Mouse (Mus musculus): ENCODE data around the gene Slc38a11. TPM values are rescaled to one million over a fixed set of nuclear protein-coding genes. Genes with fewer than 3 reads are reported as not detected.

The Slc38a11 gene
- polyA plus RNA-seq, 1 experiment from 2014 or later: 1.7 TPM

DNA sequence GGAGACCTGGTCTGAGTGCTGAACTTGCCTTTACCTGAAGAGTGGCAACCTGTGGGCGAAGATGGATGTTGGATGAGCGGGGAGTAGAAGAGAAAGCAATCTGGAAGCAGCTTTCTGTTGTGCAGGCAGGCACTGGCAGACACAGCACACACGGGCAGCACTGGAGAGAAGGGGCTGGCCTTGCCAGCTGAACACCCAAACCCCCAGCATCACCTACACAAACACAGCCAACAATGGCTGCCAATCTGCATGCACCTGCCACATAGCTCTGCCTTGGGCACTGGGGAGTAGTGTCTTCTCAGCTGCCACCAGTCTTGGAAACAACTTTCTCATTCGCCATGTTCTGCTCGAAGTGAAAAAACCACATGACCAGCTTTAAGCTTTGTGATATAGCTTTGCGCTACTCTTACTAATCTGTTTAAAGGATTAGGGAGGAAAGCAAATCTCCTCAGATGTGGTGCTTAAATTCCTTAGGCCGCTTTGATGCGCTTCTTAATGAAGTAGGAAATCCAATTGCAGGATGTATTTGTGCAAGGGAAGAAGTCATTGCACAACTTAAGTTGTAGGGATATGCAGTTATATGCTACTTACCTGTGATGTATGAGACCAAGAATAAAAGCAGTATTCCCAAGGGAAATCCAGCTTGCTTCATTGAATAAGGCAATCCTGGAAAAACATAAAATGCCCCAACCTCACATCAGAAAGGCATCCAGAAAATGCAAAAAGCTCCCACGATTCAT lies 2.9 kb downstream of the Slc38a11 start:
- WGBS: 91% methylated on average over 9 of the region's 9 CpGs

DNA sequence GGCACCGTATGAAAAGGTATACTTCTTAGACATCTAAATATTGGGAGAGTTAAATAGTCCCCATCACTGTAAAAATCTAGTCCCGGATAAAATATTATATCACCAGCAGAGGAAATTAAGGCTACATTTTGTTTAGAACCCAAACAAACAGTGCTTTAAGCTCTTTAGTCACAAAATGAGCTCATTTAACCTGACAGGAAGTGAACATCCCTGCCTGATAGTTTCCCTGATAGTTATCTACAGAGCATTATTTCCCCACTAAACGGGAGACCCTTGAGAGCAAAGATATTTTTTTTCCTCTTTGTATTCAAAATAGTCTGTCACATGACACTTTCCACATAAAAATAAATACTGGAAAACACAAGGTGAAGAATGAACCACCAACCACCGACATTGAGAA lies 16.5 kb downstream of the Slc38a11 start:
- no peaks in the 10 kb centered on the region for H3K36me3 ChIP-seq

More for the DNA sequence above, 2.9 kb downstream of the Slc38a11 start:
- Histone ChIP-seq H3K9ac (no peak overlapping the region), H3K4me3 (replicated peaks) (no peak overlapping the region), H3K36me3 (no peaks in the 10 kb centered on the region), H3K4me2 (no peak overlapping the region), H3K27me3 (peaks cover 11% of the 10 kb centered on the region; the same call in 1 of the 2 replicates), H3K9me3 (replicated peaks) (no peaks in the 10 kb centered on the region), H3K4me1 (peaks cover 6% of the 10 kb centered on the region; the same call in 1 of the 2 replicates), H3K27ac (no peak overlapping the region)
- no peak for ATAC-seq (replicated peaks; ENCODE audit: low FRiP score)

DNA sequence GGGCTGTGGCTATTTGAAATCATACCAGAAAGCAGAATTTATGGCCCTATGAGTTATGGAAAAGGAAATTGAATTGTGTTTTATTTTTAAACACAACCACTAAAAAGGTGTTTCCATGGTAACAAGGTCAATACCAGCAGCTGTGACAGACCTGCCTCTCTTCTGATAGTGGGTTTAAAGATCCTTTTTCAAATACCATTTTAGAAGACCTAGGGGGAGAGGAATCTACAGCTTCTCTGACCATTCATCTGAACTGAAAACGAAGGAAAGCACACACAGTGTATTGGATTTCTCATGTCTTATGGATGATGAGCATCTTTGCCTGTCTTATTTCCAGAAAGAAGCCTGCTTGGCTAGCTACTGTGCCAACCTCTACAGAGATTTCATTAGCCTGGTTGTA lies 16.9 kb downstream of the Slc38a11 start:
- H3K4me1 ChIP-seq: no peaks in the 10 kb centered on the region
- no peaks in the 10 kb centered on the region for H3K27me3 ChIP-seq
- H3K4me3 ChIP-seq (replicated peaks): no peak overlapping the region
- no peaks in the 10 kb centered on the region for H3K9me3 ChIP-seq (replicated peaks)
- no peak overlapping the region for H3K9ac ChIP-seq
- ATAC-seq (replicated peaks; ENCODE audit: low FRiP score): no peak
- H3K4me2 ChIP-seq: no peak overlapping the region
- 41% methylated on average over 1 of the region's 1 CpGs for WGBS
- no peak overlapping the region for H3K27ac ChIP-seq
- H3K36me3 ChIP-seq: no peaks in the 10 kb centered on the region

More for the DNA sequence above, 16.5 kb downstream of the Slc38a11 start:
- no peak overlapping the region for H3K27ac ChIP-seq
- 57% methylated on average over 4 of the region's 4 CpGs for WGBS
- no peak for ATAC-seq (replicated peaks; ENCODE audit: low FRiP score)
- no peaks in the 10 kb centered on the region for H3K4me1 ChIP-seq
- H3K9me3 ChIP-seq (replicated peaks): no peaks in the 10 kb centered on the region
- H3K9ac ChIP-seq: no peak overlapping the region
- H3K4me2 ChIP-seq: no peak overlapping the region
- no peak overlapping the region for H3K4me3 ChIP-seq (replicated peaks)
- H3K27me3 ChIP-seq: no peaks in the 10 kb centered on the region

DNA sequence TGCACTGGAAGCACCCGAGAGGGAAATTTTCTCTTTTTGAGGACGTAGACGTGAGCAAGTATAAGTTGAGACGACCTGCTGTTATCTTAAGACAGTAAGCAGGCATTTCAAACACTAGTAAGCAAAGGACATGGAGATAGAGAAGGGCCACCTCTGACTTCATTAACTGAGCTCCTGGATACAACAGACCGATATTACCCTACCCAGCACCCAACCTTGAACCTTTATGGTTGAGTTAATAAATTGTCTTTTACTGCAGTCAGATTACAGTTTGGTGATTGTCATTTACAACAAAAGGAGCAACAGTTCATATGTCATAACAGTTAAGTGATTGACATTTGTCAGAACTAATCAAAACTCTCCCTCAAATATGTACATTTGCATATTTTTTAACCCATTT lies 17.8 kb downstream of the Slc38a11 start:
- no peak overlapping the region for H3K4me3 ChIP-seq (replicated peaks)
- no peak for ATAC-seq (replicated peaks; ENCODE audit: low FRiP score)

GRCm38 (mm10) chr2:65342057-65342456 lies 21.8 kb downstream of the Slc38a11 start:
- ATAC-seq (replicated peaks; ENCODE audit: low FRiP score): peak; percentile 59; the same call in 1 of the 2 replicates
- Histone ChIP-seq H3K4me2 (no peak overlapping the region), H3K27me3 (no peaks in the 10 kb centered on the region), H3K4me1 (0 out of 2 replicates have a peak, but pooled peaks cover 4% of the 10 kb centered on the region), H3K4me3 (replicated peaks) (no peak overlapping the region), H3K36me3 (no peaks in the 10 kb centered on the region), H3K9ac (no peak overlapping the region), H3K27ac (no peak overlapping the region), H3K9me3 (replicated peaks) (no peaks in the 10 kb centered on the region)
- 60% methylated on average over 10 of the region's 10 CpGs for WGBS

More for the DNA sequence above, 17.8 kb downstream of the Slc38a11 start:
- 84% methylated on average over 5 of the region's 5 CpGs for WGBS
- H3K27ac ChIP-seq: no peak overlapping the region
- no peaks in the 10 kb centered on the region for H3K36me3 ChIP-seq
- no peak overlapping the region for H3K9ac ChIP-seq
- no peak overlapping the region for H3K4me2 ChIP-seq
- H3K27me3 ChIP-seq: no peaks in the 10 kb centered on the region
- no peaks in the 10 kb centered on the region for H3K4me1 ChIP-seq
- no peaks in the 10 kb centered on the region for H3K9me3 ChIP-seq (replicated peaks)

- 0 out of 2 replicates have a peak, but pooled peaks cover 4% of the 10 kb centered on the region for H3K4me1 ChIP-seq
- ATAC-seq (replicated peaks; ENCODE audit: low FRiP score): no peak
- 86% methylated on average over 3 of the region's 3 CpGs for WGBS
Measured at GRCm38 (mm10) chr2:65340839-65341238, 23.0 kb downstream of the Slc38a11 start.

GRCm38 (mm10) chr2:65337378-65338140 lies 26.3 kb downstream of the Slc38a11 start:
- Histone ChIP-seq H3K9me3 (replicated peaks) (no peaks in the 10 kb centered on the region), H3K27ac (no peak overlapping the region), H3K9ac (no peak overlapping the region), H3K27me3 (no peaks in the 10 kb centered on the region), H3K36me3 (no peaks in the 10 kb centered on the region), H3K4me2 (0 out of 2 replicates have a peak overlapping the region, but pooled peaks have one; percentile 3), H3K4me3 (replicated peaks) (no peak overlapping the region), H3K4me1 (0 out of 2 replicates have a peak, but pooled peaks cover 4% of the 10 kb centered on the region)
- ATAC-seq (replicated peaks; ENCODE audit: low FRiP score): peak; percentile 81
- WGBS: 22% methylated on average over 13 of the region's 14 CpGs

More at GRCm38 (mm10) chr2:65340839-65341238, 23.0 kb downstream of the Slc38a11 start:
- Histone ChIP-seq H3K36me3 (no peaks in the 10 kb centered on the region), H3K27me3 (no peaks in the 10 kb centered on the region), H3K9me3 (replicated peaks) (no peaks in the 10 kb centered on the region), H3K27ac (no peak overlapping the region), H3K4me2 (no peak overlapping the region), H3K9ac (no peak overlapping the region), H3K4me3 (replicated peaks) (no peak overlapping the region)

GRCm38 (mm10) chr2:65336608-65337007 lies 27.2 kb downstream of the Slc38a11 start:
- 91% methylated on average over 3 of the region's 3 CpGs for WGBS
- Histone ChIP-seq H3K27me3 (no peaks in the 10 kb centered on the region), H3K9ac (no peak overlapping the region), H3K4me3 (replicated peaks) (no peak overlapping the region), H3K9me3 (replicated peaks) (no peaks in the 10 kb centered on the region), H3K27ac (no peak overlapping the region), H3K36me3 (no peaks in the 10 kb centered on the region), H3K4me1 (0 out of 2 replicates have a peak, but pooled peaks cover 4% of the 10 kb centered on the region), H3K4me2 (no peak overlapping the region)
- ATAC-seq (replicated peaks; ENCODE audit: low FRiP score): no peak

- no peak overlapping the region for H3K4me2 ChIP-seq
- H3K36me3 ChIP-seq: no peaks in the 10 kb centered on the region
- H3K4me3 ChIP-seq (replicated peaks): no peak overlapping the region
- WGBS: 59% methylated on average over 9 of the region's 9 CpGs
- no peak overlapping the region for H3K27ac ChIP-seq
- no peaks in the 10 kb centered on the region for H3K9me3 ChIP-seq (replicated peaks)
- H3K9ac ChIP-seq: no peak overlapping the region
- 0 out of 2 replicates have a peak, but pooled peaks cover 4% of the 10 kb centered on the region for H3K4me1 ChIP-seq
- H3K27me3 ChIP-seq: no peaks in the 10 kb centered on the region
- ATAC-seq (replicated peaks; ENCODE audit: low FRiP score): no peak
Measured at GRCm38 (mm10) chr2:65334091-65334490, 29.7 kb downstream of the Slc38a11 start.

GRCm38 (mm10) chr2:65331321-65331720 lies 32.5 kb downstream of the Slc38a11 start:
- no peaks in the 10 kb centered on the region for H3K36me3 ChIP-seq
- H3K4me1 ChIP-seq: no peaks in the 10 kb centered on the region
- H3K9ac ChIP-seq: no peak overlapping the region
- H3K4me2 ChIP-seq: no peak overlapping the region
- H3K27ac ChIP-seq: no peak overlapping the region
- no peaks in the 10 kb centered on the region for H3K27me3 ChIP-seq
- 79% methylated on average over 2 of the region's 2 CpGs for WGBS
- no peaks in the 10 kb centered on the region for H3K9me3 ChIP-seq (replicated peaks)
- ATAC-seq (replicated peaks; ENCODE audit: low FRiP score): 0 out of 2 replicates have a peak, but pooled peaks have one; percentile 33
- no peak overlapping the region for H3K4me3 ChIP-seq (replicated peaks)

DNA sequence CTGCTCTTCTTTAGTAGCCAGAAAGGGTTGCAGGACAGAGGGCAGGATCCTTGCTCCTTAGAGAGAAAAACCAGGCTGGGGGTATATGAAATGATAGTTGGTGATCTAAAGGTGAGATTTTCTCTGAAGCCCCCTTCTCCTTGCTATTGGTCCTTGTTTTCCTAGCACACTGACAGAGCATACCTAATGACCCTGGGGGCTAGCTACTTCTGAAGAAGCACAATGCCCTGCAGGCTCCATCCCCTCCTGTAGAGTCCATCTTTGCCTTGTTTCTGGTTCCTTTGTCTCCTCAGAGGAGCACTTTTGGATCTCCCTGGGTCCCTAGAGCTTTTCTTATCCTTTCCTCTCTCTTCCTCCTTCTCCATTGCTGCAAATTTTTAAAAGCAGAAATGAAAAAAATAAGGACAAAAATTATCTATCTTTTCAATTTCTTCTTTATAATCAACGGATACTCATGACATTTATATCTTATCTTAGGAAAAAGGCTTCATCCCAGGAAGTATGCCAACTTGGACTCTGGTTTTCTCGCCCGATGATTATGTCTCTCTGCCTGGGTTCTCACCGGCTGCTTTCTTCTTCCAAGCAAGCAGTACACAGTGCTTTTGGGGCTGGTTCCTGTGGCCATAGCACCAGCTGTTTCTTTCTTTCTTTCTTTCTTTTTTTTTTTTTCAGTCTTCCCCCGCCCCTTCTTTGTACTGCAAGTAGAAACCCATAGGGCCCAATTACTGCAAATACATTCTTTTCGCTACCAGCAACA lies 41.7 kb downstream of the Slc38a11 start:
- H3K36me3 ChIP-seq: no peaks in the 10 kb centered on the region
- no peak overlapping the region for H3K9ac ChIP-seq
- no peaks in the 10 kb centered on the region for H3K27me3 ChIP-seq
- no peaks in the 10 kb centered on the region for H3K9me3 ChIP-seq (replicated peaks)
- H3K4me2 ChIP-seq: no peak overlapping the region
- no peaks in the 10 kb centered on the region for H3K4me1 ChIP-seq
- no peak overlapping the region for H3K27ac ChIP-seq
- ATAC-seq (replicated peaks; ENCODE audit: low FRiP score): no peak
- H3K4me3 ChIP-seq (replicated peaks): no peak overlapping the region
- 81% methylated on average over 6 of the region's 6 CpGs for WGBS

Data from kidney, embryonic 15.5 days (tissue).